Mouse (Mus musculus) retina, adult 2 months (tissue): ENCODE results near the gene Atrnl1.

Experiments used
- DNase-seq: peaks from one replicate; pipeline ENCODE4 v3.0.0-alpha.2; 2012; ENCODE audit warnings: low read depth, low spot score

Gene Atrnl1

DNA sequence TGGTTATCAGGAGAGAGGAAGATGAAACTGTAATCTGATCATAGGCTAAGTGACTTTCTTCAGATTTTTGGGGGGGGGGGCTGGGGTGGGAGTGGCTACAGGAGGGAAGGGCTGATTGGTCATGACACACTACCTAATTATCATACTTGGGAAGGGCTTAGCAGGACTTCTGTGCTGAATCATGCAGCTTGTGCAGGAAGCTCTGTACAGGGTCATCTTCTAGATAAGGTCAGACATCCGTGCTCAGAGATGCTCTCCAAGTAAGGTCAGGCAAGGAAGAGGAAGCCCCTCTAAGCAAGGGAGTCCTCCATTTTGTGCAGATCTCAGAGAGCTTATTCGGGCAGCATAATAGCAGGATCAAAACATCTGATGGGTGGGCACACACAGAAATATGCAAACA, 454.7 kb downstream of the Atrnl1 start:
- DNase-seq = no peak

GRCm38 (mm10) chr19:58068114-58068513, 457.3 kb downstream of the Atrnl1 start:
- DNase-seq = no peak

DNA sequence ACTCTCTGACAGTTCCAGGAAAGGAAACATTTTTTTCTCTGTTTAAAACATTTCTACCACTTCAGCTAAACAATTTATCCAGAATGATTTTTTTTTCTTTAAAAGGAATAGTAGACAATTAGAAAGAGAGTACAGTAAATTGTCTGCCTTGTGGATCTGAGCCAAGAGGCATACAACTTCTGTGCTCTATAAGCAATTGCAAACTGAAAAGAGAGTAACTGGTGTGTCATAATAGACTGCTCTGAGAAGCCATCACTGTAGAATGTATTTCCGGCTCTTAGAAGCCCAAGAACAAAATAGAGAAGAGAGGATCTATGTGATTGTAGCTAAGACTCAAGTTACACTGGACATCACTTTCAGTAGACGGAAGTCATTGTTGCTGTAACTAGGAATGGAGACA, 458.1 kb downstream of the Atrnl1 start:
- no peak for DNase-seq

DNA sequence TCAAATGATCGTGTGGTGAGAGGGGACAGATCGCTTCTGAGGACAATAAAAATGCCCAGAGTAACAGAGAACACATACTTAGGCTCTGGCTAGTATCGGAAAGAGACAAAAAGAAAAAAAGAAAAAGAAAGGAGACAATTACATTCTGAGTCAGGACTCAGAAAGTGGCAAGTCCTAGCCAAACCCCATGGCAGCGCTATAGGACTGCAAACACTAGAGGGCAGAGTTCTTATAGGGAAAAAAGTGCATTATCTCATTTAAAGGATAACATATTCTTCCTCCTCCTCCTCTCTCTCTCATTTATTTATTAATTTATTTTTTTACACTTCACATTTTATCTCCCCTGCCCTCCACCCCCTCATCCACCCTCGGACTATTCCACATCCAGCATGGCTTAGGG, 461.6 kb downstream of the Atrnl1 start:
- no peak for DNase-seq

GRCm38 (mm10) chr19:58072846-58073245, 462.0 kb downstream of the Atrnl1 start:
- no peak for DNase-seq

DNA sequence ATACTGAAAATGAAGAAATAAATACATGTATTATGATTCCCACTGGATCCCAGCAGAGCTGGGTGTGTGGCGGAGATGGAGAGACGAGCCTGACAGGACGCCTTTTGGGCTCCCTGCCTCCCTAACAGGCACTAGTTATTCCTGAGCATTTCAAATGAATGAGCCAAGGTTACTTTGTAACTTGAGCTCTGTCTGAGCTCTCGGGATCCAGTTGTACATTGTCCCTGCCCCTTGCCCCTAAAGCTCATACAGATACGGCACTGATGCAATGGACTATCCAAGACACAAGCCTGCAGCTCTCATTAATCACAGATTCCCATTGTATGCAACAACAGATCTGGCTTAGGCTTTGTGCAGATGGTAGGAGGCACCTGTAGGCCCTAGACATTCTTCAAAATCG, 464.4 kb downstream of the Atrnl1 start:
- DNase-seq = no peak

DNA sequence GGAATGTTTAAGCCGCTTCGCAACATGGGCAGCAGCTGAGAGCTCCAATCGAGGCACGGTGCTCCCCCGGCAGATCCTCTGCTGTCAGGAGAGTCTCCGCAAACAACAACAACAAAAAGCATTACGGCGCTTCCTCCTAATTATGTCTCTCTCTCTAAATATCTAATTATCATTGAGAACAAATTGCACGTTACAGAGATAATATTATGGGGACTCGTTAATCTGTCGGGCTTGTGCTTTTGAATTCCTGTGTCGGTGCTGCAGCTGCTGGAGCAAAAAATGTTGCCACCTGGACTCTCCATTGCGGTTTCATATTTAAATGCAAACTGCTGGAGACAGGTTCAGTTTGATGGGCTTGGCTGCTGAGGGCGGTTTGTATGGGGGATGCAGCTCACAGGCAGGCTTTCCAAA, 466.1 kb downstream of the Atrnl1 start:
- DNase-seq = no peak

DNA sequence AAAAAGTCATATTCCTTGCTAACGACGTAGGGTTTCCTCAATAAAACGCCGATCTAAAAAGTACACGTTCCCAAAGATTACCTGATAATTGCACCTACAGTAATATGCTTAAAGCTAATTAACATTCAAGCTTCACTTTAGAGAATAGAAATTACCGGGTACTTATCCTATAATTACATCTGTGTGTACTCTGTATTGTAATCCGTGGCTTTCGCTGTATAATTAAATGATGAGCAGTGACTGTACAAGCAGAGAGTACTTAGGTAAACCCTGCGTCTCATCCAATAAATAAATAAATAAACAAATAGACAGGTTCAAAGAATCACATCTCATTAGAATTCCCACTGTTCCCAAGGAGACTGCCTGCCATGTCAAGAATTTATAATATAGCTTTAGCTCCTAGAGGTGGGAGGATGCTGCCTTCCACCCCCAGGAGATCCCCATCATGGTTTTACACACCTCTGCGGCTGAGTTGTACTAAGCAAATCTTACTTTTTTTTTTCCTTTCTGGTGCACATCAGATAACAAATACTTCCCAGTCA, 466.8 kb downstream of the Atrnl1 start:
- DNase-seq = no peak

DNA sequence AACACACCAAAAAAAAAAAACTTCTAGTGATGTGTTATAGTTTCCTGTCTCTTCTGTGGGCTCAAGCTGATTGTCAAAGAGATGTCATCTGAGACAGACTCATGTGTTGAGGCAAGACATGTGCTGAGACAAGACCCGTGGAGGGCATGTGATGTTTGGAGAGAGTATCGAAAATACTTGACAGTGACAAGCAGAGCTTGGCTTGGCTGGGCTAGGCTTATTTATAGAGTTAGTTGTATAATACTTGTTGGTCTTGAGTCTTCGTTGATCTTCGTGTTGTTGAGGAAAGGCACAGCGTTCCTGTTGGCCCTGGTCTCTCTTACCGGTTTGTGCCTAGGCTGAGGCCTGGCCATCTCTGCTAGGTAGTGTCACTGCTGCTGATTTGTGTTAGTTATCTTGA, 469.3 kb downstream of the Atrnl1 start:
- DNase-seq = no peak

DNA sequence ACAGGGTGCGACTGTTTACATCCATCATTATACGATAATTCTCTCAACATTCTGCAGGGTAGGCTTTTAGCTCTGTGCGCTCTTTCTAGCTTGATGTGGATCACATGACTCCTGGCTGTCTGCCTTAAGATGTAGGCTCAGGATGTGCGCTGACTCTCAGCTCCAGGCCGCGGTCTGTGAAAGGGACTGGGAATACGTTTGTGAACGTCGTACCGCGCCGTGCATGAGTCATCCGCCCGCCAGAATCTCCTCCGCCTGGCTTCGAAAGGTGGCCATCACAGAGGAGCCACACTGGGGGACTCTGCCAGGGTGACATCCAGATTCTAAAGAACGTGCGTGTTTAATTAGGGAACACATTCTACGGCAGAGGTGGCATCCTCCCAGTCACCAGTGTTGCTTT, 471.9 kb downstream of the Atrnl1 start:
- no peak for DNase-seq

DNA sequence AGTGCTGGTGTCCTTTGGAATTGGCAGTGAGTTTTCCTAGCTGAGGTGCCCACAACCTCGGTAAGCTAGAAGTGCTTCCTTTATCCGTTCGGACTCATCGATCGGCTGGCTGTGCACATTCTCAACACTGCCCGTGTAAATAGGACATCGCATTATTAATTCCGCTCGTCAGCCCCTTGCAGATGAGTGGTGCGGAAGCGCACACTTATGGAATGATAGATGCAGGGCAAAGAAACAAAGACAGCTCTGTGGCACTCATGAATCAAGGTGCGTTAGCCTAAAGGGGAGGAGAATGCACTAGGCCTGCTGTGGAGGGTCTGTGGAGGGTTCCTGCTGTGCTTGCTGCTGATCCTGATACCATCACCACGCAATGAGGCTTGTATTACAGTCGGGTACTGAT, 474.0 kb downstream of the Atrnl1 start:
- no peak for DNase-seq

DNA sequence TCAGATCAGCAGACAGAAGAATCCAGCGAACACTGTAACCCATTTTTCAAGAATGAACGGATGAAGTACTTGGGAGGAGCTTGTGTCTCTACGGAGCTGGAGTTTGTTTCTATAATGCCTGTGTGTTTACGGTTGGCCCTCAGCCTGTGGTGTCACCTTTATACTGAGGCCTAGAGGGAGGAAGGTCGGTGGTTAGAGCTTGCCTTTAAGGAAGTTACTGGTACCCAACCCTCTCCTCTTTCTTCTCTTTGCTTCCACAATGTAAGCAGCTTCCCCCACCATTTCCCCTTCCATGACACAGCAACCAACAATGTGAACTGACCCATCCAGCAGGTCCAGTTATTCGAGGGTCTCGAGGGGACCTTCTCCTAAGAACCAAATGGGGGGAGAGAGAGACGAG, 475.9 kb downstream of the Atrnl1 start:
- DNase-seq = no peak

- DNase-seq = no peak
Measured at GRCm38 (mm10) chr19:58087901-58088300, 477.1 kb downstream of the Atrnl1 start.

DNA sequence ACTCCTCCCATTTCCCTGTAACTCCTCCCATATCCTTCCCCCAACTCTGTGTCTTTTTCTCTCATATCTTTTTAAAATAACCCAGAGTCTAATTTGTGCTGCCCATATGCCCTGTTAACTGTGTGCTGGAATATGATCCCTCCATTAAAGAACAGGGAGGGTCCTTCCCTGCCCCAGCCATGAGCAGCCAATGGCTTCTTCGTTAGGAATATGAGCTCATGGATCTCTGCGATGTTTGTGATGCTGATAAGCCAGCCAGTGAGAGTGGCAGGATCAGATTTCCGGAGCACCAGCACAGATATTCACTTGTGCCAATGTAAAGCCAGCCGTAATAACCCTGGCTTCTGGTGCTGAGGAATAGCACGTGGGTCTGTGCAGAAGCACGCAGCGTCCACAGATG, 477.6 kb downstream of the Atrnl1 start:
- no peak for DNase-seq

DNA sequence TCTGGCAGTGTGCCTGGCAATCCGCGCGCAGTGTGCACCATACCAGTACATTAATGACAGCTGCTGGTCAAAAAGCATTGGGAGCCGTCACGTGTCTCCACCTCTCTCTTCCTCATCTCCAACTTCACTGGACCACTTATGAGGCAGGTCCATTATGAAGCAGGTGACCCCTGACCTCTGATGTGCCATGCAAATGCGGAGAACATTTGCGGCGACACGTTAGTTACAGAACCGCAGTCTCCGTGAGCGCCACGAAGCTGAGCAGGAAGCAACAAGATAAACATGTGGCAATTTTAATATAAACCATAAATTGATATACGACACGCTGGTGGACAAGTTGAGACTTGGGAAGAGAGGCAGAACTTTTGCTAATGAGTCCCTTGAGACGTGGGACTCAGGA, 481.1 kb downstream of the Atrnl1 start:
- no peak for DNase-seq

DNA sequence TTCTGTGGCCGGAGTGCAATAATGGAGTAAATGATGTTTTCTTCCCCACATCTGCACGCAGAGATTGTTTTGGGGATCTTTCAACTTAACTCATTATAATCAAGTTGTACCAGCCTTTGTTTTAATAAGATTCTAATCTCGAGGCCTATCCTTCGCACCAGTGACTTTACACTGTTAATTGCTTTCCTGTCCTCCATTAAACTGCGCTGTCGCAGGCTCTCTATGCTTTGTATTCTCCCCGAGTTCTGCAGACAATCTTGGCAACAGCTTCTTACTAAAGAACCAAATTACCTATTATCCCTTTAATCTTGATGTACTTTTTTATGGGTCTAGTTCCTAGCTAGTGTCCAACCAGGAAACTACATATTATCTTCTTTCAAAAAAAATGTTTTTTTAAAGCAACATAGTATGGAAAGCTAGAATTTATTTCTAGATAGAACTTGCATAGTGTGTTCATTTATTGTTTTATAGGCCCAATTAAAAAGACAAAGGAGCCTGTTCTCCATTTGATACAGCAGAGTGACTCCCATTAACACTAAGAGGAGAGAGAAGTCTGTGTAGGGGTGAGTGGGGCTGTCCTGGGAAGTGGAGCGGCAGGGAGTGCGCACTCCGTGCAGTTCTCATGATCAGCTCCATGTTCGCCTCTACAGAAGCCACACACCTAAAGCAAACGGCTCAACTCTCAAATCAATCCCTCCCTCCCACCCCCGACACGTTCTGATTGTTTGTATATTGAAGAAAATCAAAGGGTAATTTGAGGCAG, 484.1 kb downstream of the Atrnl1 start:
- DNase-seq = no peak

GRCm38 (mm10) chr19:58095776-58096175, 484.9 kb downstream of the Atrnl1 start:
- DNase-seq = no peak

DNA sequence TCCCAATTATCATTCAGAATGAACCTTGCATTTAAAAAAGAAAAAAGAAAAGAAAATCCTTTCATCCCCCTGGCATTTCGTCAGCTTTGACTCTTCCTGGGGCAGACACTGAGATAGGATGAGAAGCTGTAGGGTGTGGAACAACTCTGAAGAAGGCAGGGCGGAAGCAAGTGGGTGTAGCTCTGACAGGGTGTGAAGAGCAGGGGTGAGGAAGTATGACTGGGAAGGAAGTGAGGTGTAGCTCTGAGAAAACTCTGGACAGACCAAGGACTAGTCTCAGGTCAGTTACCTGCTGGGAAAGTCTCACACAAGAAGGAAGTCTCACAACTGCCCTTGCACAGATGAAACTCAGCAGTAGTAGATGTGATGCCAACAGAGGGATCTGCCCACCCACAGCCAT, 486.4 kb downstream of the Atrnl1 start:
- no peak for DNase-seq

DNA sequence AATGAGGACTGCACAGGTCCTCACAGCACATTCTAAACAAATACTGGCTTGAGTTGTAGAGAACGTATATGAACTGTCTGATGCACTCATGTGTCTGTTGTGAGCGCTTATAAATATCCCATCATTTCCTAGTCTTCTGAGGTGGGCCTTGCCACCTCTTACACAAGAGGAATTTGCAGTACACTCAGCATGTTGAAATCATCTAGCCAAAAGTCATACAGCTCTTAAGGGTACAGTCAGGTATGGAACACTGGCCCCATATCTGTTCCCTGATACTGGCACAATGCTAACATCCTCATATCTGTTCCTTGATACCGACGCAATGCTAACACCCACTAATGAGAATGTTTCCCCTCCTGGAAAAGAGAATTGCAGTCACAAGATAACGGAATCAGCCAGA, 488.7 kb downstream of the Atrnl1 start:
- no peak for DNase-seq

DNA sequence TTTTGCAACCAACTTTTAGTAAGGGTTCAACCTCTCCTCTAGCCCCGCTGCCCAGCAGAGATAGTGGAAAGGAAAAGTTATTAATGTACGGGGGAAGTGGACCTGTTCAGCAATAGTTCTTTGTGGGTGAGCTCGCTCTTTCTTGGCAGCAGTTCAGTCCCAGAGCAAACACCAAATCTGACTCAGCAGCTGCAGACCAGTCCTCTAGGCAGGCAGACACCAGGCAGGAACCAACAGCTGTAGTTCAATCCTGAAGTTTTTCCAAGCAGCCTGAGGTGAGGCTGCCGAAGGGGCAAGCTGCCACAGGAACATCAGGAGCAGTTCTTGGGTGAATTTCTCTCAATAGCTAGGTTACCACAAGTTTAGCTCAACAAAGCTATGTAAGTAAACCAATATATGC, 489.5 kb downstream of the Atrnl1 start:
- DNase-seq = no peak

DNA sequence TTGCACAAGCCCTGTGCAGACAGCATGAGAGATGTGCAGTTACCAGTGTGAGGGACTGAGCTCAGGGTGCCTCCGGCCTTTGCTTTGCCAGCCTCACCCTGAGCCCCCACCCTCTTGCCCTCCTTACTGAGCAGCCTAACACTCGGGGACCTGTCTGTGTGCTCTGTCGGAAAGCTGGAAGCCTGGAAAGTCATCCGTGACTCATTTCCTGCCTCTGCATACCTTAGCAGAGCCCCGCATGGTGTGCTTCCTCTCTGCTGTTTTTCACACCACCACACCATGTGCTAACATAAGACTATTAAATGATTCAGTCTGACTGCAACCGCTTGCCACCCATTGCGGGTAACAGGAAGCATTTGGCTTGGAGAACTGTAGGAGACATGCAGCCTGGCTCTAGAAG, 493.7 kb downstream of the Atrnl1 start:
- no peak for DNase-seq

DNA sequence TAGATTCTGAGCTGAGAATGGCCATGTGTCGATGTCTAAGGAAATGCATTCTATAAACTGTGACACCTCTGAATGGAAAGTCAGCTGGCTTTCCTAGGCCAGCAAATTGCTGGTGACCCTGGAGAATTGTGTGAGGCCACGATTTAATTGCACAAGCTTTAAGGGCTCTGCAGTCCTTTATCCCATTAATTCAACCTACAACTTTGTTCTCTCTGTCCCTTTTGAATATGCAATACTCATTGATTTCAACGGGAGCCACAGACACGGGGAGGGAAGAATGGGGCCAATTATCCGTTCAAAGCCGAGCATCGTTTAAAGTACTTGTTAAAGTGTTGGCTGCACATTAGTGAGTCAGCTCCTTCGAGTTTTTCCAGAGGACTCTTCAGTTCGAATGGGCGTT, 496.8 kb downstream of the Atrnl1 start:
- no peak for DNase-seq

GRCm38 (mm10) chr19:58110491-58110890, 499.7 kb downstream of the Atrnl1 start:
- no peak for DNase-seq

GRCm38 (mm10) chr19:58111291-58111690, 500.5 kb downstream of the Atrnl1 start:
- no peak for DNase-seq
